Comparison of ENCODE assay signal across 8 mouse cellular contexts in genomic region chr14:27508644-27509301, GRCm38 (mm10). TPM values are rescaled to one million over a fixed set of nuclear protein-coding genes. Genes with fewer than 3 reads are reported as not detected.
DNase-seq lines count a peak whose midpoint lies in the region; ATAC-seq and TF ChIP-seq lines count a peak whose summit lies in the region.

No protein-coding gene starts in this region.

- no peaks in the 10 kb centered on the region for H3K9me3 ChIP-seq in heart, embryonic 13.5 days
- no peaks in the 10 kb centered on the region for H3K9me3 ChIP-seq in MEL (replicated peaks; ENCODE audit: insufficient read depth, low read length)
- no peaks in the 10 kb centered on the region for H3K9me3 ChIP-seq in forebrain, embryonic 13.5 days (replicated peaks)
- no peaks in the 10 kb centered on the region for H3K9me3 ChIP-seq in limb, embryonic 15.5 days
- no peaks in the 10 kb centered on the region for H3K9me3 ChIP-seq in stomach, postnatal 0 days (ENCODE audit: control insufficient read depth, low read length)

- no peak for TF ChIP-seq RAD21 in MEL (IDR thresholded peaks at IDR 0.05; ENCODE audit: low read depth, low read length)

- TF ChIP-seq POLR2A in MEL (IDR thresholded peaks at IDR 0.05; ENCODE audit: control insufficient read depth in 1 of 2, insufficient read depth in 1 of 2, low read depth in 1 of 2, low read length in 2 of 2, poor library complexity in 1 of 2), result no peak; a peak in 1 of 4 replicates

- H3K36me3 ChIP-seq in heart, embryonic 13.5 days, result peaks cover 19% of the 10 kb centered on the region
- peaks cover 0 to 3% of the 10 kb centered on the region in 2 experiments; a peak in 2 of 4 replicates for H3K36me3 ChIP-seq in MEL (ENCODE audit: control insufficient read depth in 1 of 2, insufficient read depth in 2 of 2, low read length in 2 of 2)
- H3K36me3 ChIP-seq in forebrain, embryonic 13.5 days (ENCODE audit: poor library complexity, severe bottlenecking), result no peaks in the 10 kb centered on the region; the same call in 1 of the 2 replicates
- 0 out of 2 replicates have a peak, but pooled peaks cover 6% of the 10 kb centered on the region for H3K36me3 ChIP-seq in limb, embryonic 15.5 days
- H3K36me3 ChIP-seq in stomach, postnatal 0 days (ENCODE audit: control insufficient read depth, insufficient read depth, low read length), result no peaks in the 10 kb centered on the region

- peaks cover 16% of the 10 kb centered on the region for H3K4me1 ChIP-seq in heart, embryonic 13.5 days
- H3K4me1 ChIP-seq in MEL (ENCODE audit: control insufficient read depth in 1 of 2, insufficient read depth in 2 of 2, low read length in 2 of 2), result no peaks in the 10 kb centered on the region
- H3K4me1 ChIP-seq in forebrain, embryonic 13.5 days, result peaks cover 12% of the 10 kb centered on the region
- H3K4me1 ChIP-seq in limb, embryonic 15.5 days, result peaks cover 3% of the 10 kb centered on the region
- no peaks in the 10 kb centered on the region for H3K4me1 ChIP-seq in stomach, postnatal 0 days (replicated peaks; ENCODE audit: control insufficient read depth, insufficient read depth)

- no peak for DNase-seq in heart, postnatal 25 days (ENCODE audit: low spot score)
- DNase-seq in MEL (ENCODE audit: low read depth, low spot score), result no peak
- DNase-seq in stomach, postnatal 0 days (ENCODE audit: low spot score), result no peak
- no peak for DNase-seq in layer of hippocampus, postnatal 25 days (ENCODE audit: extremely low spot score in 1 of 2, low spot score in 1 of 2)
- no peak for DNase-seq in left cerebral cortex, postnatal 10 days (ENCODE audit: extremely low spot score in 1 of 2, low spot score in 2 of 2)

- H3K27ac ChIP-seq in heart, embryonic 13.5 days (replicated peaks), result peak overlapping the region; percentile 64
- peak overlapping the region; percentile 41; the same call in 1 of the 2 replicates for H3K27ac ChIP-seq in MEL (ENCODE audit: control insufficient read depth, low read depth, low read length)
- H3K27ac ChIP-seq in forebrain, embryonic 13.5 days, result no peak overlapping the region
- peak overlapping the region; percentile 65; the same call in 1 of the 2 replicates for H3K27ac ChIP-seq in limb, embryonic 15.5 days
- peak overlapping the region; percentile 74; the same call in 1 of the 2 replicates for H3K27ac ChIP-seq in stomach, postnatal 0 days (replicated peaks)

- TF ChIP-seq CTCF in MEL (IDR thresholded peaks at IDR 0.05 in 2 of 3, conservative IDR thresholded peaks at IDR 0.05 in 1 of 3; ENCODE audit: control insufficient read depth in 1 of 3, insufficient read depth in 1 of 3, low read depth in 2 of 3, low read length in 3 of 3, poor library complexity in 1 of 3, severe bottlenecking in 1 of 3), result no peak
- TF ChIP-seq CTCF in stomach, postnatal 0 days (IDR thresholded peaks at IDR 0.05; ENCODE audit: low read depth), result no peak

- WGBS in heart, embryonic 13.5 days, result 22% methylated on average over 15 of the region's 15 CpGs
- 36% methylated on average over 15 of the region's 15 CpGs for WGBS in forebrain, embryonic 13.5 days
- WGBS in limb, embryonic 15.5 days, result 28% methylated on average over 15 of the region's 15 CpGs
- 21% methylated on average over 15 of the region's 15 CpGs for WGBS in stomach, postnatal 0 days

- H3K4me3 ChIP-seq in heart, embryonic 13.5 days, result peak overlapping the region; percentile 90
- H3K4me3 ChIP-seq in MEL (ENCODE audit: control insufficient read depth in 1 of 2, insufficient read depth in 1 of 2, low read depth in 2 of 2, low read length in 2 of 2), result peak overlapping the region; percentile 64 to 81
- peak overlapping the region; percentile 71 for H3K4me3 ChIP-seq in forebrain, embryonic 13.5 days
- H3K4me3 ChIP-seq in limb, embryonic 15.5 days, result peak overlapping the region; percentile 79
- peak overlapping the region; percentile 86 for H3K4me3 ChIP-seq in stomach, postnatal 0 days (ENCODE audit: low read depth, low read length)

- no peaks in the 10 kb centered on the region for H3K27me3 ChIP-seq in heart, embryonic 13.5 days (replicated peaks)
- H3K27me3 ChIP-seq in MEL (ENCODE audit: control insufficient read depth in 1 of 2, insufficient read depth in 2 of 2, low read length in 2 of 2), result no peaks in the 10 kb centered on the region
- H3K27me3 ChIP-seq in forebrain, embryonic 13.5 days, result no peaks in the 10 kb centered on the region
- H3K27me3 ChIP-seq in limb, embryonic 15.5 days, result no peaks in the 10 kb centered on the region
- H3K27me3 ChIP-seq in stomach, postnatal 0 days (ENCODE audit: control insufficient read depth, insufficient read depth, low read length), result no peaks in the 10 kb centered on the region

- peak overlapping the region; percentile 73 for H3K4me2 ChIP-seq in heart, embryonic 13.5 days
- H3K4me2 ChIP-seq in forebrain, embryonic 13.5 days, result peak overlapping the region; percentile 79
- H3K4me2 ChIP-seq in limb, embryonic 15.5 days, result peak overlapping the region; percentile 53
- peak overlapping the region; percentile 71 for H3K4me2 ChIP-seq in stomach, postnatal 0 days (replicated peaks; ENCODE audit: low read depth)

- peaks cover 7% of the 10 kb centered on the region for H3K79me2 ChIP-seq in MEL (ENCODE audit: control insufficient read depth, insufficient read depth, low read length, poor library complexity)

- no peak for TF ChIP-seq EP300 in MEL (IDR thresholded peaks at IDR 0.05; ENCODE audit: low read depth in 1 of 2, low read length in 2 of 2)
- no peak for TF ChIP-seq EP300 in stomach, postnatal 0 days (optimal IDR thresholded peaks at IDR 0.05)

- no peak for ATAC-seq in heart, embryonic 13.5 days (ENCODE audit: extremely low read depth, insufficient number of reproducible peaks, low FRiP score, low TSS enrichment)
- peak; percentile 73 for ATAC-seq in forebrain, embryonic 13.5 days
- 0 out of 2 replicates have a peak, but pooled peaks have one; percentile 26 for ATAC-seq in limb, embryonic 15.5 days (ENCODE audit: insufficient number of reproducible peaks, low FRiP score, low TSS enrichment, low read depth)
- peak; percentile 59 for ATAC-seq in stomach, postnatal 0 days (ENCODE audit: low FRiP score, low TSS enrichment)

- intact Hi-C loops in heart, postnatal 25 days (cut with DNase I), result no loop called here
- intact Hi-C loops in left cerebral cortex, postnatal 10 days (cut with DNase I), result no loop called here

- H3K9ac ChIP-seq in heart, embryonic 13.5 days, result peak overlapping the region; percentile 86
- peak overlapping the region; percentile 73 for H3K9ac ChIP-seq in MEL (ENCODE audit: control insufficient read depth, low read depth, low read length, poor library complexity, severe bottlenecking)
- peak overlapping the region; percentile 79 for H3K9ac ChIP-seq in forebrain, embryonic 13.5 days
- H3K9ac ChIP-seq in limb, embryonic 15.5 days, result peak overlapping the region; percentile 60; the same call in 1 of the 2 replicates
- H3K9ac ChIP-seq in stomach, postnatal 0 days (ENCODE audit: low read length), result peak overlapping the region; percentile 81

TF ChIP-seq in MEL, 35 proteins besides CTCF, POLR2A, EP300 and RAD21:
- no peak for TF ChIP-seq MXI1 (IDR thresholded peaks at IDR 0.05; ENCODE audit: low read depth, low read length)
- no peak for TF ChIP-seq GABPA (IDR thresholded peaks at IDR 0.05; ENCODE audit: low read depth, low read length)
- no peak for TF ChIP-seq NELFE (IDR thresholded peaks at IDR 0.05; ENCODE audit: low read depth, low read length)
- no peak for TF ChIP-seq CHD1 (IDR thresholded peaks at IDR 0.05; ENCODE audit: low read depth, low read length)
- TF ChIP-seq NRF1 (IDR thresholded peaks at IDR 0.05; ENCODE audit: insufficient read depth, low read depth, low read length, poor library complexity, severe bottlenecking), result no peak
- TF ChIP-seq TCF12 (IDR thresholded peaks at IDR 0.05; ENCODE audit: low read depth, low read length), result no peak
- no peak for TF ChIP-seq JUND (IDR thresholded peaks at IDR 0.05; ENCODE audit: low read depth, low read length)
- TF ChIP-seq GATA1 (IDR thresholded peaks at IDR 0.05; ENCODE audit: low read depth, low read length), result no peak
- TF ChIP-seq SIN3A (IDR thresholded peaks at IDR 0.05; ENCODE audit: low read length), result no peak
- TF ChIP-seq MAZ (IDR thresholded peaks at IDR 0.05; ENCODE audit: low read depth, low read length), result no peak
- no peak for TF ChIP-seq ETS1 (IDR thresholded peaks at IDR 0.05; ENCODE audit: low read depth, low read length)
- TF ChIP-seq ZMIZ1 (IDR thresholded peaks at IDR 0.05; ENCODE audit: low read depth, low read length), result no peak
- no peak for TF ChIP-seq USF2 (IDR thresholded peaks at IDR 0.05; ENCODE audit: borderline replicate concordance in 1 of 2, insufficient read depth in 1 of 2, low read depth in 1 of 2, low read length in 2 of 2)
- TF ChIP-seq ZKSCAN1 (IDR thresholded peaks at IDR 0.05; ENCODE audit: low read depth, low read length), result no peak
- no peak for TF ChIP-seq ZC3H11A (IDR thresholded peaks at IDR 0.05; ENCODE audit: low read depth, low read length)
- no peak for TF ChIP-seq ELF1 (IDR thresholded peaks at IDR 0.05; ENCODE audit: low read depth, low read length)

RNA-seq across cellular contexts. Expression of gene Ccdc66, which starts 0.5 kb away (rescaled TPM):
- 7.6 and 9.1 TPM in 2 replicates for polyA plus RNA-seq in heart, embryonic 13.5 days (2015; fragmentation: Nextera tagmentation; extraction: Ambion mirVana)
- total RNA-seq in heart, postnatal 25 days (2021), result 1 to 10 TPM; 9.6 TPM
- total RNA-seq in MEL (2012; rRNA removed), result 5.5 and 6.3 TPM in 2 replicates
- 10 to 100 TPM in 1 of 2 experiments, not detected in 1; 18.4 TPM for polyA plus RNA-seq in MEL (2012; ENCODE audit: insufficient read depth in 1 of 2, insufficient read length in 2 of 2, low read depth in 1 of 2, low replicate concordance in 2 of 2, missing spikeins in 1 of 2)
- polyA plus RNA-seq in forebrain, embryonic 13.5 days (2015; fragmentation: Nextera tagmentation; extraction: Ambion mirVana), result 17.3 and 17.7 TPM in 2 replicates
- polyA plus RNA-seq in limb, embryonic 15.5 days (2015; fragmentation: Nextera tagmentation; extraction: Ambion mirVana), result 11.1 and 11.2 TPM in 2 replicates
- 3.3 and 4.0 TPM in 2 replicates for polyA plus RNA-seq in stomach, postnatal 0 days (2015; fragmentation: Nextera tagmentation; extraction: Ambion mirVana)
- 10 to 100 TPM; 15.3 to 22.1 TPM for total RNA-seq in layer of hippocampus, postnatal 25 days (2021)
- 10 to 100 TPM; 13.1 to 13.5 TPM for total RNA-seq in left cerebral cortex, postnatal 10 days (2021)
